Mouse (Mus musculus) lung, postnatal 0 days (tissue): Measurements from ENCODE around the gene Pip5k1b.

Experiments
- CTCF ChIP-seq: IDR thresholded peaks from 2 replicates; pipeline ENCODE4 v1.5.1; 2016; ENCODE audit warnings: antibody characterized with exemption, mild to moderate bottlenecking
- EP300 ChIP-seq: IDR thresholded peaks from 2 replicates; pipeline ENCODE4 v1.6.1; 2016; ENCODE audit warnings: antibody characterized with exemption, mild to moderate bottlenecking, control low read depth

- TF ChIP-seq CTCF (no peak), EP300 (no peak)
Measured at GRCm38 (mm10) chr19:24570969-24571368, 15.3 kb upstream of the Pip5k1b start.
